Mouse (Mus musculus): ENCODE data around the gene Gm21767.
"Not testable (repeated sequence)": the region's sequence is repeated elsewhere in the genome, so short reads cannot be mapped to it uniquely, and the experiment has no call there.

Gene Gm21767

DNA sequence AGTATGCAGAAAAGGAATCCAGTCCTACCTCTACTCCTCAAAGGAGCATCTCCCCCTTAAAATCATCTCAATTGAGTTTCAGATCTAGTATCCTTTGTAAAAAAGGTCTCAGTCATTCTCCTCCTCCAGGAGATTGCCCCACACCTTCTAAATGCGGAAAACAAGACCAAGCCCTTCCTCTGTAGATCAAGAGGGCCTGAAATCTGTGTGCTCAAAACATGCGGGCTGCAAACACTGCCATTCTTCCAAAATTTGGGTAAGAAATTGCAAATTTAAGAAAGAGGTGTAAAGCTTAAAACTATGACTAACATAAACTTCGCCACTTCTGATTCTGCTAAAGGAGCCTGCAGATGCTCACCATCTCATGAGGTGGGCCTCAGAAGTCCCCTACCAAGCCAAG, at the start of gene Gm21767:
Gm21767 (plus strand) TSS at position 301 of the 400 bp plus-strand sequence.
- DNase-seq: not testable (repeated sequence)

All from thymus, adult 18-20 months (tissue).